Mouse (Mus musculus): ENCODE measurements around the gene Frmd7.

DNA sequence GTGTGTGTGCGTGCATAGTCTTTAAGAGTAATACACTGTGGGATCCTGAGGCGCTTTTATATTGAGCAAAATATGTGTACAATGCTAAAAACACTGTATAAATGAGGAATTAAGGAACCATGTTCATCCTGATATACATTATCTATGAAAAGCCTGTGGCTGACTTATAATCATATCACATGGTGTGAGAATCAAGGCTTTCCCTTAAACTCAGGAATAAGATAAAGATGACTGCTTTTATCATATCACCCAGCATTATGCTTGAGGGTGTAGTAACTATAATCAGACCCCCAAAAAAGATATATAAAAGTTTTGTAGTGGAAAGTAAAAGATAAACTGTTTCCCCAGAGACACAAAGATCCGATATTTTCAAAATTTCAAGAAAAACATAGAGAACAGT, 39.0 kb downstream of the Frmd7 start:
- no peak for TF ChIP-seq CTCF (IDR thresholded peaks at IDR 0.05; ENCODE audit: low read depth, low read length)
- TF ChIP-seq POLR2AphosphoS5 (IDR thresholded peaks at IDR 0.05; ENCODE audit: insufficient replicate concordance, low read depth, low read length) = no peak
- TF ChIP-seq GATA1 (IDR thresholded peaks at IDR 0.05; ENCODE audit: borderline replicate concordance, low read length) = no peak
- TF ChIP-seq TAL1 (conservative IDR thresholded peaks at IDR 0.05; ENCODE audit: low read depth, low read length) = no peak
- no peak for TF ChIP-seq GATA2 (IDR thresholded peaks at IDR 0.05; ENCODE audit: borderline replicate concordance, low read depth, low read length)

Measured in G1E (cell line).